Mouse (Mus musculus): ENCODE data around the gene Prelid1.

Prelid1 gene

GRCm38 (mm10) chr13:55332331-55332730, 12.0 kb downstream of the Prelid1 start:
- DNase-seq (ENCODE audit: low spot score) = no peak

- no peak for DNase-seq (ENCODE audit: low spot score)
Observed at GRCm38 (mm10) chr13:55335701-55336100, 15.4 kb downstream of the Prelid1 start.

GRCm38 (mm10) chr13:55337341-55337975, 17.2 kb downstream of the Prelid1 start:
- no peak for DNase-seq (ENCODE audit: low spot score)

- no peak for DNase-seq (ENCODE audit: low spot score)
Observed at GRCm38 (mm10) chr13:55338131-55339054, 18.1 kb downstream of the Prelid1 start.

GRCm38 (mm10) chr13:55339259-55339658, 19.0 kb downstream of the Prelid1 start:
- DNase-seq (ENCODE audit: low spot score) = no peak

GRCm38 (mm10) chr13:55342469-55342868, 22.2 kb downstream of the Prelid1 start:
- no peak for DNase-seq (ENCODE audit: low spot score)

- DNase-seq (ENCODE audit: low spot score) = no peak
Observed at GRCm38 (mm10) chr13:55344286-55344685, 24.0 kb downstream of the Prelid1 start.

- no peak for DNase-seq (ENCODE audit: low spot score)
Observed at GRCm38 (mm10) chr13:55346745-55347144, 26.4 kb downstream of the Prelid1 start.

GRCm38 (mm10) chr13:55361145-55361544, 40.8 kb downstream of the Prelid1 start:
- no peak for DNase-seq (ENCODE audit: low spot score)

- DNase-seq (ENCODE audit: low spot score) = no peak
Observed at GRCm38 (mm10) chr13:55361974-55362452, 41.7 kb downstream of the Prelid1 start.

GRCm38 (mm10) chr13:55362453-55363060, 42.3 kb downstream of the Prelid1 start, which contains the start of gene Lman2:
Gene Lman2, minus strand, starts transcription at chr13:55362783.
- peak; percentile 97 for DNase-seq (ENCODE audit: low spot score)

GRCm38 (mm10) chr13:55368401-55368800, 48.1 kb downstream of the Prelid1 start:
- DNase-seq (ENCODE audit: low spot score) = no peak

- no peak for DNase-seq (ENCODE audit: low spot score)
Observed at GRCm38 (mm10) chr13:55369531-55370114, 49.3 kb downstream of the Prelid1 start, which contains the start of gene Rgs14. Gene Rgs14, plus strand, starts transcription at chr13:55369732.

- no peak for DNase-seq (ENCODE audit: low spot score)
Observed at GRCm38 (mm10) chr13:55370234-55370633, 49.9 kb downstream of the Prelid1 start.

GRCm38 (mm10) chr13:55371007-55371681, 50.8 kb downstream of the Prelid1 start:
- no peak for DNase-seq (ENCODE audit: low spot score)

- no peak for DNase-seq (ENCODE audit: low spot score)
Observed at GRCm38 (mm10) chr13:55371740-55372139, 51.4 kb downstream of the Prelid1 start.

GRCm38 (mm10) chr13:55374206-55374924, 54.1 kb downstream of the Prelid1 start:
- no peak for DNase-seq (ENCODE audit: low spot score)
